Mouse (Mus musculus) heart, embryonic 14.5 days (tissue): Measurements from ENCODE around the gene Ear2. TPM values are rescaled to one million over a fixed set of nuclear protein-coding genes. Genes with fewer than 3 reads are reported as not detected.
"Not testable (repeated sequence)": the region's sequence is repeated elsewhere in the genome, so short reads cannot be mapped to it uniquely, and the experiment has no call there.

Source experiments
- ATAC-seq: fragments of 200-750 bp; cut with Nextera tagmentation; 2 replicates; pipeline ENCODE4 v1.8.0; 2017; ENCODE audit warnings: low read depth, moderate TSS enrichment; ENCODE audit not compliant: insufficient number of reproducible peaks, insufficient read depth, low FRiP score
- H3K27ac ChIP-seq, 2 experiments: fragments of 200-500 bp in 1 of 2; fragments of 300-500 bp in 1 of 2; sonication (generic) in 1 of 2; replicated peaks in 1 of 2; 2 replicates each; pipeline ENCODE4 v1.5.1; 2012 to 2014; ENCODE audit warnings: low read depth in 2 of 2, low read length in 2 of 2, control low read depth in 1 of 2, mild to moderate bottlenecking in 1 of 2, mixed read lengths in 1 of 2; ENCODE audit not compliant: control insufficient read depth in 1 of 2, insufficient read depth in 1 of 2
- H3K27me3 ChIP-seq: fragments of 300-500 bp; sonication (generic); 2 replicates; pipeline ENCODE4 v1.6.1; 2014; ENCODE audit warnings: mild to moderate bottlenecking, low read length, control low read depth; ENCODE audit not compliant: control insufficient read depth, insufficient read depth
- H3K36me3 ChIP-seq: fragments of 300-500 bp; sonication (generic); 2 replicates; pipeline ENCODE4 v1.6.1; 2014; ENCODE audit warnings: mild to moderate bottlenecking, control low read depth, low read length, mixed read lengths; ENCODE audit not compliant: control insufficient read depth, insufficient read depth
- H3K4me1 ChIP-seq, 2 experiments: fragments of 200-500 bp in 1 of 2; fragments of 300-500 bp in 1 of 2; sonication (generic) in 1 of 2; 2 replicates each; pipeline ENCODE4 v1.6.1; 2012 to 2014; ENCODE audit warnings: low read length in 2 of 2, control low read depth in 1 of 2, mixed read lengths in 1 of 2; ENCODE audit not compliant: control insufficient read depth in 2 of 2, insufficient read depth in 2 of 2
- H3K4me2 ChIP-seq: fragments of 300-500 bp; sonication (generic); 2 replicates; pipeline ENCODE4 v1.6.1; 2014; ENCODE audit warnings: mild to moderate bottlenecking, low read length
- H3K4me3 ChIP-seq, 2 experiments: fragments of 200-500 bp in 1 of 2; fragments of 300-500 bp in 1 of 2; sonication (generic) in 1 of 2; 2 replicates each; pipeline ENCODE4 v1.5.1; 2012 to 2014; ENCODE audit warnings: low read length in 2 of 2, mild to moderate bottlenecking in 2 of 2, control low read depth in 1 of 2, low read depth in 1 of 2, moderate library complexity in 1 of 2; ENCODE audit not compliant: control insufficient read depth in 1 of 2, insufficient read depth in 1 of 2
- H3K9ac ChIP-seq: fragments of 300-500 bp; sonication (generic); 2 replicates; pipeline ENCODE4 v1.6.1; 2014; ENCODE audit warnings: mild to moderate bottlenecking, low read length
- H3K9me3 ChIP-seq: fragments of 300-500 bp; sonication (generic); 2 replicates; pipeline ENCODE4 v1.6.1; 2016; ENCODE audit warnings: low read length, control low read depth; ENCODE audit not compliant: control insufficient read depth
- WGBS: fragments of 180-500 bp; shearing (Covaris S2); extraction: QIAGEN DNeasy Blood & Tissue Kit; methylation state at CpG from one replicate; pipeline ENCODE4 v1.1.7; 2014; 5-methylcytosine and 5-hydroxymethylcytosine counted together
- polyA plus RNA-seq: library from polyadenylated mRNA; unstranded; fragments of >200 nt; fragmentation: Nextera tagmentation; extraction: Ambion mirVana; gene quantifications from 2 replicates; pipeline ENCODE4 v1.2.1, GENCODE M21; 2014

The Ear2 gene
- not detected in 2 replicates for polyA plus RNA-seq

DNA sequence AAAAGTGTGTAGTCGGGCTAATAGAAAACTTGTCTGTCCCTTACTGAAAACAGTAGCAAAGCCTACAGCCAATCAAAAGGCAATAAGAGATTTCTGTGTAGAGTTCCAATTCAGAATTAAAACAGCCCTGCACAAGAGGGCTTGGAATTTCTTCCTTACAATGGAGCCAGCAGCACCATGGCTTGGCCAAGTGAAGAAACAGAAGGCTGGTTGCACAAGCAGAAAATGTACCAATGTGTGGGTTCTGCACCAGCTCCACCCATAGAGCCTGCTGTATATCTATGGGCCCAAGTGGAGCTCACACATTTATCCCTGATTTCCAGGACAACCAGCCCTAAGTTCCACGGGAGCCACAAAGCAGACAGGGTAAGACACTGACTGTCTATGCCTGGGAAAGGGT lies at the start of gene Ear2:
Gene Ear2, plus strand, starts transcription at position 301 of the 400 bp plus-strand sequence.
- ATAC-seq = not testable (repeated sequence)

DNA sequence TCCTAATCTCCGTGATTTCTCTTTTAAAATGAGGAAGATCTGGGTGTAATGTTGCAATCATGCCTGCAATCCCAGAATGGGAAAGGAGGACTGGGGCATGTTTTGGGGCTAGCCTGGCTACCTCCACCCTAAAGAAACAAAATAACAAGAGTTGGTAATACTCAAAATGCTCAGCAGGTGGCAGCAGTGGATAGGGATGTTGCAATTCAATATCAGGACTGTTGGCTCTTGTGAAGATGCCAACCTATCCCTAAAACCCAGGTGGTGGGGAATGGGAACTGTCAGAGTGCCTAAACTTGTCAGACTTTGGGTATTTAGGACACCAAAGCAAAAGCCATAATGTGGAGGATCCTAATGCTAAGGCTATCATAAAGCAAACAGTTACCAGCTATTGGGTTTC lies 34.6 kb upstream of the Ear2 start:
- ATAC-seq, H3K4me1 ChIP-seq, H3K9me3 ChIP-seq, H3K27ac ChIP-seq, H3K4me3 ChIP-seq, H3K9ac ChIP-seq, H3K36me3 ChIP-seq, H3K27me3 ChIP-seq, H3K4me2 ChIP-seq: not testable (repeated sequence)
- 57% methylated on average over 1 of the region's 1 CpGs for WGBS

More for the DNA sequence above, at the start of gene Ear2:
- H3K4me3 ChIP-seq, H3K27ac ChIP-seq, H3K9ac ChIP-seq, H3K27me3 ChIP-seq, H3K36me3 ChIP-seq, H3K4me1 ChIP-seq, H3K4me2 ChIP-seq, H3K9me3 ChIP-seq: not testable (repeated sequence)
- WGBS = 66% methylated on average over 2 of the region's 2 CpGs

DNA sequence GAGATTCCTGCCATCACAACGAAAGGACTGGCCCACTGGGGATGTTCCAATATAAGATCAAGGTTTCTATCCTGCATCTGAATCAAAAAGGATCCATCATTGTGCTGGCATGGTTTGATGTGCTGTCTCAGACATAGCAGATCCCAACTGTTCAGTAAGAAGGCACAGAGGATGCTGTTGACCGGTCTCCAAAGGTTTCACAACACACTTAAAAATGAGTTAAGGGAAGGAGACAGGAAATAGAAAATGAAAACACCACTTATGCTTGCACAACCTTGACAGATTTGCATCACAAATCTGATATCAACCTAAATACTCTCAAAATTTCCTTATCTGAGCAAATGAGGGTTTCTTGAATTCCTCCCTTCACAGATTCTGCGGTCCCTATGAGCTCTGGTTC lies 31.9 kb upstream of the Ear2 start:
- not testable (repeated sequence) for H3K4me1 ChIP-seq, H3K9me3 ChIP-seq, H3K27ac ChIP-seq, H3K9ac ChIP-seq, H3K27me3 ChIP-seq, H3K36me3 ChIP-seq, H3K4me2 ChIP-seq, ATAC-seq, H3K4me3 ChIP-seq
- WGBS = 72% methylated on average over 1 of the region's 3 CpGs

DNA sequence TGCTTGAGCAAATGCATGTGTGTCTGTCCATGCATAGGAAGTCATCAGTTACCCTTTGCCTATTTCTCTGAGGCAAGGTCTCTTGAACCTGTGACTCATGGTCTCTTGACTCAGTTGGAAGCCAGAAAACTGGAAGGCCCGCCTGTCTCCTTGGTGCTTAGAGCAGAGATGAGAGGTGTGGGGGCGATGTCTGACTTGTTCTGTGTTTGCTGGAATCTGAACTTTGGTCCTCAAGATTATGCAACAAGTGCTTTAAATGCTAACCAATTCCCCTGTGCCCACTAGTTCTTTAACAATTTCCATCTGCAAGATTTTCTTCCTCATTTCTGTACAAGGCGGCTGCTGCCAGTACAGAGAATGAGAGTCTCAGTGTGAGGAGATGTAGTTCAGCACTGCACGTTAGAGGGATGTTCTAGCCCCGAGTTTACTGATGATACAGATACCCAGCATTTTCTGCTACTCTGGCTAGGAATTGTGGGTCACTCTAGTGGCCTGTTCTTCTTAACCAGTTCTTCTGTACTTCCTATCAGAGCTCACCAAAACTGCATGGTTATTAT lies 24.6 kb upstream of the Ear2 start:
- H3K9me3 ChIP-seq, H3K4me2 ChIP-seq, H3K36me3 ChIP-seq, H3K4me1 ChIP-seq, H3K27ac ChIP-seq, H3K27me3 ChIP-seq, H3K9ac ChIP-seq, H3K4me3 ChIP-seq, ATAC-seq: not testable (repeated sequence)
- 65% methylated on average over 5 of the region's 5 CpGs for WGBS

DNA sequence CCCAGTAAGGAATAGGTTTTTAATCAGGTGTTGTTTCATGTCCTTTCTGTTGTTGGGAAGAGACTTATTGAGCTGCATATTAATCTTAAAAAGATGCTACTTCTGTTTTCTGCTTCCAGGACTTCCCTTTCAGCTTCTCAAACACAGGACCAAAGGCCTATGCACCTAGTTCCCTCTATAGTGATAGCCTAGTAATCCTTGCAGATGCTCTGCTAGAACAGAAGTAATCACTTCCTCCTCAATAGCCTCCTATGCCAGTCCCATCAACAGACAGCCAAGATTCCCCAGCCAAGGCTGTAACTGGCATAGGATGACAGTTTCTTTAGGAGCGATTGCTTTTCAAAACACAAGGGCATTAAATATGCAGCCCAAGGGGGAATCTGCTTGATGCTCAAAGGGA lies 15.9 kb upstream of the Ear2 start:
- not testable (repeated sequence) for ATAC-seq, H3K9ac ChIP-seq, H3K27me3 ChIP-seq, H3K4me3 ChIP-seq, H3K27ac ChIP-seq, H3K4me1 ChIP-seq, H3K9me3 ChIP-seq, H3K36me3 ChIP-seq, H3K4me2 ChIP-seq
- 91% methylated on average over 1 of the region's 1 CpGs for WGBS

DNA sequence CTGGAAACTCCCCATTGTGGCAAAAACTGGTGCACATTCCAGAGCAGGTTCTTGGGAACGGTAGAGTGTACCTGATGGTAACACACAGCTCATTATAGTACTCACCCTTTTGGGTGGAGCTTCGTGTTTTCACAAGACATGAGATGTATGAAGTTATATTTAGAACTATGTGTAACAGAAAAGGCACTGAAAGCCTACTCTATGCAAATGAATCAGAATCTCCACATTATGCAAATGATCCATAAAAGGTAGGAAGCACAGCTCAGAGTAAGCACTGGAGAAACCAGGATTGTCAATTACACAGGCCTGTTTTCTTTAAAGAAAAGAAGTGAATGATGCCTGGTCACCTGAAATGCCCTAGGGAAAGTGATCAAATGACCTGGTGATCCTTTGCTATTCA lies 14.9 kb upstream of the Ear2 start:
- H3K9ac ChIP-seq, ATAC-seq, H3K36me3 ChIP-seq, H3K4me1 ChIP-seq, H3K27ac ChIP-seq, H3K4me2 ChIP-seq, H3K27me3 ChIP-seq, H3K9me3 ChIP-seq, H3K4me3 ChIP-seq: not testable (repeated sequence)
- 64% methylated on average over 2 of the region's 2 CpGs for WGBS

DNA sequence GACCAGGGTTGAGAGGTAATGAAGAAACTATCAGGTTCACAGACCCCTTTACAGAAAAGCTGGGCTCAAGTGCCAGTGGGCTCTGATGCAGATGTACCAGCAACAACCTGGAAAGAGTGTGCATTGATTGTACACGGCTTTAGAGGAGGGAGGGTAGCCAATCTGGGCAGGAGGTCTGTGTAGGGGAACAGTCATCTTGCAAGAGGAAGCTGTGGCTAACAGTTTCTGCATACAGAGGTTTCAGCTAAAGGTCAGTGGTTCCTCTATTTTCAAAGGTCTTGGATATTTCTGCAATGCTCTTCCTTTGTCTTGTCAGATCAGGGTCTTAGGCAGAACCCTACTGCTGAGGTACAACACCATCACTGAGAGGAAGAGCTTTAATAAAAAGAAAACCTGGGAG lies 10.9 kb upstream of the Ear2 start:
- H3K4me1 ChIP-seq, H3K4me2 ChIP-seq, H3K4me3 ChIP-seq, H3K27ac ChIP-seq, H3K36me3 ChIP-seq, ATAC-seq, H3K9me3 ChIP-seq, H3K27me3 ChIP-seq, H3K9ac ChIP-seq: not testable (repeated sequence)
- 45% methylated on average over 1 of the region's 1 CpGs for WGBS

DNA sequence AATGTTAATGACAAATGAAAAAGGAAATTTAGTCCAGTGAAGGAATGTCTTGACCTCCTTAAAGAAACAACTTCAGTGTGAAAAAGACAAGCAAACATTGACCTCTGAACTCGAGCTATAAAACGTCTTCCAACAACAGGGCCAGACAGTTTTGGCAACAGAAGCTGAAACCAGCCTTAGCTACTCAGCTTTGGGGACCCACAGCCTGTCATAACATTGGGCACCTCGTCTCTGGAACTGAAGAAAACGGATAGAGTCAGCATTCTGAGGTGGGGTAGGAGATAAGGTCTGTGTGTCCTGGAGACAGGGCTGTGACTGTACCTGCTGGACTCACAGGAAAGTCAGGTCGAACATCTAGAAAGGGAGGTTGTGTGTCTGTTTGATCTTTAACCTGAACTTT lies 8.0 kb upstream of the Ear2 start:
- H3K27me3 ChIP-seq, H3K9ac ChIP-seq, H3K27ac ChIP-seq, H3K9me3 ChIP-seq, H3K4me2 ChIP-seq, H3K36me3 ChIP-seq, H3K4me1 ChIP-seq, H3K4me3 ChIP-seq, ATAC-seq: not testable (repeated sequence)
- 55% methylated on average over 5 of the region's 5 CpGs for WGBS
